In genomic region chr6:129535723-129536122, GRCm38 (mm10) we compare ENCODE assay signal across 12 mouse cellular contexts. TPM values are rescaled to one million over a fixed set of nuclear protein-coding genes. Genes with fewer than 3 reads are reported as not detected.
A peak's percentile ranks its signal among the peaks of the same experiment; 100 is the strongest.
DNase-seq lines count a peak whose midpoint lies in the region; ATAC-seq and TF ChIP-seq lines count a peak whose summit lies in the region.
"Had no signal": no experiment of that assay in that cellular context is flagged by ENCODE, and none has a peak within 500 bp of the region (broad histone marks: within the 10 kb centered on the region; RNA-seq: fewer than 3 reads in every experiment).

No protein-coding gene starts in this region.

- DNase-seq in heart, embryonic 10.5 days (ENCODE audit: low spot score), result no peak
- DNase-seq in lung, postnatal 0 days (ENCODE audit: low spot score), result peak; percentile 45
- no peak for DNase-seq in lung, postnatal 4 days
- no peak for DNase-seq in hindbrain, embryonic 14.5 days (ENCODE audit: low spot score)
- DNase-seq in midbrain, postnatal 0 days (ENCODE audit: low spot score), result no peak
- no peak for DNase-seq in cerebellum, adult 8-10 months
- DNase-seq in Muller cell, postnatal 12 days (ENCODE audit: inconsistent ontology term), result no peak

- H3K36me3 ChIP-seq in heart, embryonic 12.5 days, result peaks cover 30% of the 10 kb centered on the region
- H3K36me3 ChIP-seq in heart, embryonic 10.5 days, result peaks cover 28% of the 10 kb centered on the region
- H3K36me3 ChIP-seq in lung, postnatal 0 days (ENCODE audit: insufficient read depth, low read length), result peaks cover 21% of the 10 kb centered on the region
- H3K36me3 ChIP-seq in hindbrain, embryonic 14.5 days (replicated peaks; ENCODE audit: control insufficient read depth, insufficient read depth), result peaks cover 35% of the 10 kb centered on the region
- peaks cover 35% of the 10 kb centered on the region for H3K36me3 ChIP-seq in midbrain, postnatal 0 days (ENCODE audit: insufficient read depth, low read length)

- no peaks in the 10 kb centered on the region for H3K27me3 ChIP-seq in heart, embryonic 12.5 days (replicated peaks)
- H3K27me3 ChIP-seq in heart, embryonic 10.5 days (ENCODE audit: insufficient read depth, poor library complexity, severe bottlenecking), result no peaks in the 10 kb centered on the region
- no peaks in the 10 kb centered on the region for H3K27me3 ChIP-seq in lung, postnatal 0 days (replicated peaks; ENCODE audit: insufficient read depth, low read length)
- H3K27me3 ChIP-seq in hindbrain, embryonic 14.5 days (ENCODE audit: control insufficient read depth, insufficient read depth, low read length), result no peaks in the 10 kb centered on the region
- H3K27me3 ChIP-seq in midbrain, postnatal 0 days (ENCODE audit: insufficient read depth, low read length), result no peaks in the 10 kb centered on the region
- H3K27me3 ChIP-seq: CH12.LX had no signal

- H3K4me1 ChIP-seq in heart, embryonic 12.5 days (replicated peaks), result peaks cover 19% of the 10 kb centered on the region
- peaks cover 16% of the 10 kb centered on the region for H3K4me1 ChIP-seq in heart, embryonic 10.5 days
- H3K4me1 ChIP-seq in lung, postnatal 0 days (ENCODE audit: insufficient read depth, low read depth, low read length), result peaks cover 14% of the 10 kb centered on the region; the same call in 1 of the 2 replicates
- peaks cover 24% of the 10 kb centered on the region for H3K4me1 ChIP-seq in hindbrain, embryonic 14.5 days (replicated peaks; ENCODE audit: control insufficient read depth, insufficient read depth, low read length)
- peaks cover 13% of the 10 kb centered on the region for H3K4me1 ChIP-seq in midbrain, postnatal 0 days (ENCODE audit: insufficient read depth, low read length)

- H3K4me2 ChIP-seq in heart, embryonic 12.5 days, result peak overlapping the region; percentile 82
- H3K4me2 ChIP-seq in lung, postnatal 0 days (replicated peaks; ENCODE audit: low read depth, low read length), result peak overlapping the region; percentile 79
- H3K4me2 ChIP-seq in hindbrain, embryonic 14.5 days (replicated peaks), result peak overlapping the region; percentile 75
- H3K4me2 ChIP-seq in midbrain, postnatal 0 days (ENCODE audit: low read depth, low read length, poor library complexity, severe bottlenecking), result peak overlapping the region; percentile 67

- no peak overlapping the region for H3K27ac ChIP-seq in heart, embryonic 12.5 days (ENCODE audit: poor library complexity, severe bottlenecking)
- H3K27ac ChIP-seq in heart, embryonic 10.5 days, result no peak overlapping the region
- no peak overlapping the region for H3K27ac ChIP-seq in lung, postnatal 0 days (ENCODE audit: low read length)
- no peak overlapping the region for H3K27ac ChIP-seq in hindbrain, embryonic 14.5 days
- no peak overlapping the region for H3K27ac ChIP-seq in midbrain, postnatal 0 days (ENCODE audit: low read depth, low read length)

- no peak for TF ChIP-seq CTCF in lung, postnatal 0 days (IDR thresholded peaks at IDR 0.05)
- TF ChIP-seq CTCF in midbrain, postnatal 0 days (IDR thresholded peaks at IDR 0.05), result no peak

- H3K4me3 ChIP-seq in heart, embryonic 12.5 days, result no peak overlapping the region
- H3K4me3 ChIP-seq in heart, embryonic 10.5 days, result no peak overlapping the region
- H3K4me3 ChIP-seq in lung, postnatal 0 days (ENCODE audit: low read depth, low read length), result no peak overlapping the region
- H3K4me3 ChIP-seq in hindbrain, embryonic 14.5 days (replicated peaks; ENCODE audit: low read length), result peak overlapping the region; percentile 94; the same call in 1 of the 2 replicates
- H3K4me3 ChIP-seq in midbrain, postnatal 0 days (ENCODE audit: low read depth, low read length), result peak overlapping the region; percentile 82

- 41% methylated on average over 4 of the region's 4 CpGs for WGBS in heart, embryonic 12.5 days
- 52% methylated on average over 4 of the region's 4 CpGs for WGBS in heart, embryonic 10.5 days
- 33% methylated on average over 4 of the region's 4 CpGs for WGBS in lung, postnatal 0 days
- WGBS in hindbrain, embryonic 14.5 days, result 82% methylated on average over 4 of the region's 4 CpGs
- WGBS in midbrain, postnatal 0 days, result 77% methylated on average over 4 of the region's 4 CpGs

- TF ChIP-seq EP300 in lung, postnatal 0 days (IDR thresholded peaks at IDR 0.05), result no peak

- H3K9me3 ChIP-seq in heart, embryonic 12.5 days (replicated peaks), result no peaks in the 10 kb centered on the region
- H3K9me3 ChIP-seq in heart, embryonic 10.5 days, result no peaks in the 10 kb centered on the region
- H3K9me3 ChIP-seq in lung, postnatal 0 days (ENCODE audit: low read length), result no peaks in the 10 kb centered on the region
- no peaks in the 10 kb centered on the region for H3K9me3 ChIP-seq in hindbrain, embryonic 14.5 days (ENCODE audit: control insufficient read depth, low read length)
- H3K9me3 ChIP-seq in midbrain, postnatal 0 days (ENCODE audit: low read length), result no peaks in the 10 kb centered on the region

- peak overlapping the region; percentile 17; the same call in 1 of the 2 replicates for H3K9ac ChIP-seq in heart, embryonic 12.5 days
- 0 out of 2 replicates have a peak overlapping the region, but pooled peaks have one; percentile 12 for H3K9ac ChIP-seq in lung, postnatal 0 days (replicated peaks; ENCODE audit: low read depth)
- no peak overlapping the region for H3K9ac ChIP-seq in hindbrain, embryonic 14.5 days
- H3K9ac ChIP-seq in midbrain, postnatal 0 days (replicated peaks; ENCODE audit: low read length, poor library complexity, severe bottlenecking), result no peak overlapping the region

- ATAC-seq in heart, embryonic 12.5 days (ENCODE audit: insufficient number of reproducible peaks, low FRiP score), result no peak
- ATAC-seq in lung, postnatal 0 days, result no peak
- ATAC-seq in hindbrain, embryonic 14.5 days (ENCODE audit: low FRiP score), result no peak
- no peak for ATAC-seq in midbrain, postnatal 0 days (ENCODE audit: low FRiP score)

RNA-seq across cellular contexts. Expression of gene Gabarapl1, which starts 2.8 kb away (rescaled TPM):
- 44.3 and 44.4 TPM in 2 replicates for polyA plus RNA-seq in heart, embryonic 12.5 days (2016; fragmentation: Nextera tagmentation; extraction: Ambion mirVana)
- 30.8 and 34.4 TPM in 2 replicates for polyA plus RNA-seq in heart, embryonic 10.5 days (2016; fragmentation: Nextera tagmentation; extraction: Ambion mirVana)
- 78.8 and 82.3 TPM in 2 replicates for polyA plus RNA-seq in lung, postnatal 0 days (2015; fragmentation: Nextera tagmentation; extraction: Ambion mirVana)
- 74.7 and 80.9 TPM in 2 replicates for polyA plus RNA-seq in hindbrain, embryonic 14.5 days (2014; fragmentation: Nextera tagmentation; extraction: Ambion mirVana)
- total RNA-seq in midbrain, postnatal 0 days (2014; rRNA removed), result 281 and 333 TPM in 2 replicates
- 276 and 278 TPM in 2 replicates for polyA plus RNA-seq in midbrain, postnatal 0 days (2015; fragmentation: Nextera tagmentation; extraction: Ambion mirVana)

RNA-seq across cellular contexts. Expression of gene Tmem52b, which starts 23.4 kb away (rescaled TPM):
- polyA plus RNA-seq in heart, embryonic 12.5 days (2016; fragmentation: Nextera tagmentation; extraction: Ambion mirVana), result not detected in 2 replicates
- polyA plus RNA-seq in heart, embryonic 10.5 days (2016; fragmentation: Nextera tagmentation; extraction: Ambion mirVana), result not detected in 2 replicates
- polyA plus RNA-seq in lung, postnatal 0 days (2015; fragmentation: Nextera tagmentation; extraction: Ambion mirVana), result not detected in 2 replicates
- 0.24 TPM in 1 of 2 replicates, not detected in the other for polyA plus RNA-seq in hindbrain, embryonic 14.5 days (2014; fragmentation: Nextera tagmentation; extraction: Ambion mirVana)
- total RNA-seq in midbrain, postnatal 0 days (2014; rRNA removed), result not detected in 2 replicates
- not detected in 2 replicates for polyA plus RNA-seq in midbrain, postnatal 0 days (2015; fragmentation: Nextera tagmentation; extraction: Ambion mirVana)
- total RNA-seq: CH12.LX; gastrocnemius, adult 18-20 months; left cerebral cortex, postnatal 25 days had no signal
- polyA plus RNA-seq: neural tube, embryonic 11.5 days had no signal

RNA-seq across cellular contexts. Expression of gene Olr1, which starts 28.8 kb away (rescaled TPM):
- polyA plus RNA-seq in heart, embryonic 12.5 days (2016; fragmentation: Nextera tagmentation; extraction: Ambion mirVana), result 0.42 and 0.46 TPM in 2 replicates
- 0.20 and 0.28 TPM in 2 replicates for polyA plus RNA-seq in heart, embryonic 10.5 days (2016; fragmentation: Nextera tagmentation; extraction: Ambion mirVana)
- polyA plus RNA-seq in lung, postnatal 0 days (2015; fragmentation: Nextera tagmentation; extraction: Ambion mirVana), result 2.7 and 4.3 TPM in 2 replicates
- not detected in 2 replicates for polyA plus RNA-seq in hindbrain, embryonic 14.5 days (2014; fragmentation: Nextera tagmentation; extraction: Ambion mirVana)
- not detected in 2 replicates for total RNA-seq in midbrain, postnatal 0 days (2014; rRNA removed)
- not detected in 2 replicates for polyA plus RNA-seq in midbrain, postnatal 0 days (2015; fragmentation: Nextera tagmentation; extraction: Ambion mirVana)
- total RNA-seq: CH12.LX; left cerebral cortex, postnatal 25 days had no signal
- polyA plus RNA-seq: neural tube, embryonic 11.5 days had no signal

RNA-seq across cellular contexts. Expression of gene Klre1, which starts 42.0 kb away (rescaled TPM):
- not detected in 2 replicates for polyA plus RNA-seq in heart, embryonic 12.5 days (2016; fragmentation: Nextera tagmentation; extraction: Ambion mirVana)
- polyA plus RNA-seq in heart, embryonic 10.5 days (2016; fragmentation: Nextera tagmentation; extraction: Ambion mirVana), result not detected in 2 replicates
- 0.08 and 0.29 TPM in 2 replicates for polyA plus RNA-seq in lung, postnatal 0 days (2015; fragmentation: Nextera tagmentation; extraction: Ambion mirVana)
- polyA plus RNA-seq in hindbrain, embryonic 14.5 days (2014; fragmentation: Nextera tagmentation; extraction: Ambion mirVana), result not detected in 2 replicates
- 0.24 TPM in 1 of 2 replicates, not detected in the other for total RNA-seq in midbrain, postnatal 0 days (2014; rRNA removed)
- 0.15 and 0.34 TPM in 2 replicates for polyA plus RNA-seq in midbrain, postnatal 0 days (2015; fragmentation: Nextera tagmentation; extraction: Ambion mirVana)
- total RNA-seq: CH12.LX; gastrocnemius, adult 18-20 months; left cerebral cortex, postnatal 25 days had no signal
- polyA plus RNA-seq: neural tube, embryonic 11.5 days had no signal

RNA-seq across cellular contexts. Expression of gene Klrd1, which starts 55.9 kb away (rescaled TPM):
- polyA plus RNA-seq in heart, embryonic 12.5 days (2016; fragmentation: Nextera tagmentation; extraction: Ambion mirVana), result 0.23 TPM in 1 of 2 replicates, not detected in the other
- polyA plus RNA-seq in heart, embryonic 10.5 days (2016; fragmentation: Nextera tagmentation; extraction: Ambion mirVana), result not detected in 2 replicates
- polyA plus RNA-seq in lung, postnatal 0 days (2015; fragmentation: Nextera tagmentation; extraction: Ambion mirVana), result 0.93 and 1.4 TPM in 2 replicates
- not detected in 2 replicates for polyA plus RNA-seq in hindbrain, embryonic 14.5 days (2014; fragmentation: Nextera tagmentation; extraction: Ambion mirVana)
- not detected in 2 replicates for total RNA-seq in midbrain, postnatal 0 days (2014; rRNA removed)
- polyA plus RNA-seq in midbrain, postnatal 0 days (2015; fragmentation: Nextera tagmentation; extraction: Ambion mirVana), result not detected in 2 replicates
- total RNA-seq: CH12.LX; gastrocnemius, adult 18-20 months; left cerebral cortex, postnatal 25 days had no signal
- polyA plus RNA-seq: neural tube, embryonic 11.5 days had no signal

Comparison
In these comparisons a context has a peak if more than half of its experiments do, and no peak if none do; other contexts are left out.
1. H3K4me3 ChIP-seq: peak in hindbrain, embryonic 14.5 days (single experiment) and midbrain, postnatal 0 days (single experiment); none in heart, embryonic 12.5 days (single experiment), heart, embryonic 10.5 days (single experiment) and lung, postnatal 0 days (single experiment).
2. H3K9ac ChIP-seq: peak in heart, embryonic 12.5 days (single experiment) and lung, postnatal 0 days (single experiment); none in hindbrain, embryonic 14.5 days (single experiment) and midbrain, postnatal 0 days (single experiment).
3. Peak in every context shown above with its lines, with median percentiles within 50 percentile points of each other: H3K4me2 ChIP-seq.